Mouse (Mus musculus) midbrain, postnatal 0 days (tissue): Measurements from ENCODE around the gene Mafk. TPM values are rescaled to one million over a fixed set of nuclear protein-coding genes. Genes with fewer than 3 reads are reported as not detected.

ENCODE experiments used
- ATAC-seq: fragments of 200-750 bp; cut with Nextera tagmentation; 2 replicates; pipeline ENCODE4 v1.8.0; 2017; ENCODE audit warnings: moderate number of reproducible peaks, mild to moderate bottlenecking, moderate TSS enrichment, moderate library complexity; ENCODE audit not compliant: low FRiP score
- DNase-seq: peaks from one replicate; pipeline ENCODE4 v3.0.0-alpha.2; 2015; ENCODE audit warnings: low spot score
- H3K27ac ChIP-seq: fragments of 300-500 bp; sonication (generic); 2 replicates; pipeline ENCODE4 v1.5.1; 2014; ENCODE audit warnings: low read depth, mild to moderate bottlenecking, low read length, mixed read lengths
- H3K27me3 ChIP-seq: fragments of 300-500 bp; sonication (generic); 2 replicates; pipeline ENCODE4 v1.6.1; 2014; ENCODE audit warnings: low read length, control low read depth, mixed read lengths; ENCODE audit not compliant: insufficient read depth
- H3K36me3 ChIP-seq: fragments of 300-500 bp; sonication (generic); 2 replicates; pipeline ENCODE4 v1.6.1; 2014; ENCODE audit warnings: low read length, control low read depth, mixed read lengths; ENCODE audit not compliant: insufficient read depth
- H3K4me1 ChIP-seq: fragments of 300-500 bp; sonication (generic); 2 replicates; pipeline ENCODE4 v1.6.1; 2014; ENCODE audit warnings: mild to moderate bottlenecking, control low read depth, antibody characterized with exemption, low read length, mixed read lengths; ENCODE audit not compliant: insufficient read depth
- H3K4me2 ChIP-seq: fragments of 300-500 bp; sonication (generic); 2 replicates; pipeline ENCODE4 v1.6.1; 2014; ENCODE audit warnings: low read depth, mild to moderate bottlenecking, low read length, mixed read lengths; ENCODE audit not compliant: poor library complexity, severe bottlenecking
- H3K4me3 ChIP-seq: fragments of 300-500 bp; sonication (generic); 2 replicates; pipeline ENCODE4 v1.5.1; 2014; ENCODE audit warnings: low read depth, mild to moderate bottlenecking, low read length, moderate library complexity
- H3K9ac ChIP-seq: fragments of 300-500 bp; sonication (generic); replicated peaks from 2 replicates; pipeline ENCODE4 v1.6.1; 2014; ENCODE audit warnings: mild to moderate bottlenecking, low read length, moderate library complexity, mixed read lengths; ENCODE audit not compliant: poor library complexity, severe bottlenecking
- H3K9me3 ChIP-seq: fragments of 300-500 bp; sonication (generic); 2 replicates; pipeline ENCODE4 v1.6.1; 2016; ENCODE audit warnings: low read length, control low read depth
- CTCF ChIP-seq: IDR thresholded peaks from 2 replicates; pipeline ENCODE4 v1.5.1; 2016; ENCODE audit warnings: antibody characterized with exemption, mild to moderate bottlenecking
- WGBS: fragments of 180-500 bp; shearing (Covaris S2); extraction: QIAGEN DNeasy Blood & Tissue Kit; methylation state at CpG from one replicate; pipeline ENCODE4 v1.1.7; 2014; 5-methylcytosine and 5-hydroxymethylcytosine counted together
- polyA plus RNA-seq: library from polyadenylated mRNA; unstranded; fragments of >200 nt; fragmentation: Nextera tagmentation; extraction: Ambion mirVana; gene quantifications from 2 replicates; pipeline ENCODE4 v1.2.1, GENCODE M21; 2015
- total RNA-seq: library from RNA; depleted of rRNA; stranded (reverse); fragments of >200 nt; gene quantifications from 2 replicates; pipeline ENCODE4 v1.2.3, GENCODE M21; 2014

Mafk gene
- total and polyA plus RNA-seq, 2 experiments from 2014 or later: 8.7 to 17.8 TPM

- Histone ChIP-seq H3K9me3 (no peaks in the 10 kb centered on the region), H3K9ac (peak overlapping the region; percentile 70), H3K27me3 (no peaks in the 10 kb centered on the region), H3K4me1 (peaks cover 15% of the 10 kb centered on the region; the same call in 1 of the 2 replicates), H3K27ac (peak overlapping the region; percentile 87), H3K4me2 (peak overlapping the region; percentile 81), H3K36me3 (peaks cover 12% of the 10 kb centered on the region), H3K4me3 (peak overlapping the region; percentile 39)
- TF ChIP-seq CTCF: no peak
- peak; percentile 81 for ATAC-seq
- DNase-seq: peak; percentile 95
- 17% methylated on average over 11 of the region's 11 CpGs for whole genome bisulfite sequencing
Observed at GRCm38 (mm10) chr5:139797473-139798167, 6.3 kb downstream of the Mafk start.

GRCm38 (mm10) chr5:139798168-139798900, 7.0 kb downstream of the Mafk start:
- Histone ChIP-seq H3K27ac (peak overlapping the region; percentile 87), H3K4me2 (peak overlapping the region; percentile 81), H3K4me3 (peak overlapping the region; percentile 39), H3K27me3 (no peaks in the 10 kb centered on the region), H3K4me1 (peaks cover 15% of the 10 kb centered on the region; the same call in 1 of the 2 replicates), H3K9ac (peak overlapping the region; percentile 70), H3K9me3 (no peaks in the 10 kb centered on the region), H3K36me3 (peaks cover 12% of the 10 kb centered on the region)
- ATAC-seq: peak; percentile 29
- peak; percentile 35 for DNase-seq
- WGBS: 24% methylated on average over 12 of the region's 12 CpGs
- no peak for TF ChIP-seq CTCF

- peaks cover 12% of the 10 kb centered on the region for H3K36me3 ChIP-seq
- H3K9me3 ChIP-seq: no peaks in the 10 kb centered on the region
- H3K27me3 ChIP-seq: no peaks in the 10 kb centered on the region
- H3K4me3 ChIP-seq: no peak overlapping the region
- peak overlapping the region; percentile 81 for H3K4me2 ChIP-seq
- H3K9ac ChIP-seq: no peak overlapping the region
- no peak for TF ChIP-seq CTCF
- WGBS: 89% methylated on average over 9 of the region's 9 CpGs
- H3K27ac ChIP-seq: no peak overlapping the region
- ATAC-seq: no peak
- DNase-seq: no peak
- H3K4me1 ChIP-seq: peaks cover 15% of the 10 kb centered on the region; the same call in 1 of the 2 replicates
Observed at GRCm38 (mm10) chr5:139799041-139799440, 7.7 kb downstream of the Mafk start.

GRCm38 (mm10) chr5:139799801-139800590, 8.7 kb downstream of the Mafk start:
- Histone ChIP-seq H3K4me1 (peaks cover 15% of the 10 kb centered on the region; the same call in 1 of the 2 replicates), H3K27ac (no peak overlapping the region), H3K9ac (no peak overlapping the region), H3K9me3 (no peaks in the 10 kb centered on the region), H3K4me3 (no peak overlapping the region), H3K4me2 (no peak overlapping the region), H3K36me3 (peaks cover 12% of the 10 kb centered on the region), H3K27me3 (no peaks in the 10 kb centered on the region)
- no peak for DNase-seq
- ATAC-seq: no peak
- 90% methylated on average over 33 of the region's 33 CpGs for WGBS
- TF ChIP-seq CTCF: no peak

- Histone ChIP-seq H3K27ac (0 out of 2 replicates have a peak overlapping the region, but pooled peaks have one; percentile 6), H3K27me3 (no peaks in the 10 kb centered on the region), H3K4me3 (no peak overlapping the region), H3K4me2 (no peak overlapping the region), H3K4me1 (peaks cover 15% of the 10 kb centered on the region; the same call in 1 of the 2 replicates), H3K36me3 (peaks cover 12% of the 10 kb centered on the region), H3K9me3 (no peaks in the 10 kb centered on the region), H3K9ac (no peak overlapping the region)
- no peak for TF ChIP-seq CTCF
- 94% methylated on average over 8 of the region's 8 CpGs for WGBS
- DNase-seq: no peak
- no peak for ATAC-seq
Observed at GRCm38 (mm10) chr5:139801231-139801630, 9.9 kb downstream of the Mafk start.
